Mouse (Mus musculus) hindbrain, embryonic 15.5 days (tissue): ENCODE results near the gene 1110002E22Rik. TPM values are rescaled to one million over a fixed set of nuclear protein-coding genes. Genes with fewer than 3 reads are reported as not detected.

Source experiments
- ATAC-seq: fragments of 200-750 bp; cut with Nextera tagmentation; 2 replicates; pipeline ENCODE4 v1.8.0; 2017; ENCODE audit warnings: low read depth, moderate number of reproducible peaks, moderate TSS enrichment; ENCODE audit not compliant: low FRiP score
- H3K27ac ChIP-seq: fragments of 300-500 bp; sonication (generic); replicated peaks from 2 replicates; pipeline ENCODE4 v1.5.1; 2015; ENCODE audit warnings: mild to moderate bottlenecking, inconsistent platforms
- H3K27me3 ChIP-seq: fragments of 300-500 bp; sonication (generic); 2 replicates; pipeline ENCODE4 v1.6.1; 2015; ENCODE audit warnings: control low read depth, inconsistent platforms
- H3K36me3 ChIP-seq: fragments of 300-500 bp; sonication (generic); 2 replicates; pipeline ENCODE4 v1.6.1; 2015; ENCODE audit warnings: control low read depth, inconsistent platforms
- H3K4me1 ChIP-seq: fragments of 300-500 bp; sonication (generic); replicated peaks from 2 replicates; pipeline ENCODE4 v1.6.1; 2015; ENCODE audit warnings: control low read depth, inconsistent platforms
- H3K4me2 ChIP-seq: fragments of 300-500 bp; sonication (generic); 2 replicates; pipeline ENCODE4 v1.6.1; 2015; ENCODE audit warnings: moderate library complexity, mild to moderate bottlenecking, inconsistent platforms
- H3K4me3 ChIP-seq: fragments of 300-500 bp; sonication (generic); 2 replicates; pipeline ENCODE4 v1.5.1; 2015; ENCODE audit warnings: mild to moderate bottlenecking, inconsistent platforms
- H3K9ac ChIP-seq: fragments of 300-500 bp; sonication (generic); 2 replicates; pipeline ENCODE4 v1.6.1; 2015; ENCODE audit warnings: inconsistent platforms
- H3K9me3 ChIP-seq: fragments of 300-500 bp; sonication (generic); 2 replicates; pipeline ENCODE4 v1.6.1; 2016; ENCODE audit warnings: control low read depth, inconsistent platforms
- WGBS: fragments of 180-500 bp; shearing (Covaris S2); methylation state at CpG from one replicate; pipeline ENCODE4 v1.1.7; 2015; 5-methylcytosine and 5-hydroxymethylcytosine counted together
- polyA plus RNA-seq: library from polyadenylated mRNA; unstranded; fragments of >200 nt; fragmentation: Nextera tagmentation; extraction: Ambion mirVana; gene quantifications from 2 replicates; pipeline ENCODE4 v1.2.1, GENCODE M21; 2015

The 1110002E22Rik gene
- polyA plus RNA-seq, 1 experiment from 2014 or later: 0.16 TPM

GRCm38 (mm10) chr3:138066348-138066856 is 1.6 kb downstream of the 1110002E22Rik start:
- no peaks in the 10 kb centered on the region for H3K9me3 ChIP-seq
- ATAC-seq: peak; percentile 31; the same call in 1 of the 2 replicates
- peak overlapping the region; percentile 43 for H3K4me2 ChIP-seq
- H3K36me3 ChIP-seq: no peaks in the 10 kb centered on the region
- no peaks in the 10 kb centered on the region for H3K27me3 ChIP-seq
- WGBS: 47% methylated on average over 20 of the region's 20 CpGs
- H3K27ac ChIP-seq: no peak overlapping the region
- H3K4me1 ChIP-seq: peaks cover 28% of the 10 kb centered on the region
- no peak overlapping the region for H3K9ac ChIP-seq
- peak overlapping the region; percentile 5; the same call in 1 of the 2 replicates for H3K4me3 ChIP-seq

GRCm38 (mm10) chr3:138067288-138067687 is 2.4 kb downstream of the 1110002E22Rik start, which contains the start of gene Gm5105:
Gm5105 (minus strand) TSS chr3:138067388.
- Histone ChIP-seq H3K27me3 (no peaks in the 10 kb centered on the region), H3K4me1 (peaks cover 28% of the 10 kb centered on the region), H3K9ac (no peak within 1 kb of the TSS), H3K4me3 (peak within 1 kb of the TSS; percentile 5; the same call in 1 of the 2 replicates), H3K4me2 (peak within 1 kb of the TSS; percentile 43), H3K36me3 (no peaks in the 10 kb centered on the region), H3K27ac (no peak within 1 kb of the TSS), H3K9me3 (no peaks in the 10 kb centered on the region)
- whole genome bisulfite sequencing: 90% methylated on average over 12 of the region's 12 CpGs
- no peak for ATAC-seq

GRCm38 (mm10) chr3:138068103-138068502 is 3.3 kb downstream of the 1110002E22Rik start:
- ATAC-seq: no peak
- H3K9me3 ChIP-seq: no peaks in the 10 kb centered on the region
- peaks cover 28% of the 10 kb centered on the region for H3K4me1 ChIP-seq
- H3K4me3 ChIP-seq: no peak overlapping the region
- no peak overlapping the region for H3K9ac ChIP-seq
- no peak overlapping the region for H3K27ac ChIP-seq
- no peak overlapping the region for H3K4me2 ChIP-seq
- H3K27me3 ChIP-seq: no peaks in the 10 kb centered on the region
- H3K36me3 ChIP-seq: no peaks in the 10 kb centered on the region
- WGBS: over 99% methylated on average over 12 of the region's 12 CpGs

GRCm38 (mm10) chr3:138069756-138070511 is 5.1 kb downstream of the 1110002E22Rik start:
- no peaks in the 10 kb centered on the region for H3K9me3 ChIP-seq
- WGBS: 60% methylated on average over 18 of the region's 18 CpGs
- ATAC-seq: no peak
- no peaks in the 10 kb centered on the region for H3K36me3 ChIP-seq
- H3K9ac ChIP-seq: no peak overlapping the region
- no peak overlapping the region for H3K27ac ChIP-seq
- no peaks in the 10 kb centered on the region for H3K27me3 ChIP-seq
- no peak overlapping the region for H3K4me3 ChIP-seq
- H3K4me1 ChIP-seq: peaks cover 16% of the 10 kb centered on the region
- no peak overlapping the region for H3K4me2 ChIP-seq

- H3K4me3 ChIP-seq: no peak overlapping the region
- H3K27ac ChIP-seq: no peak overlapping the region
- H3K9me3 ChIP-seq: no peaks in the 10 kb centered on the region
- H3K4me1 ChIP-seq: peaks cover 12% of the 10 kb centered on the region
- H3K9ac ChIP-seq: no peak overlapping the region
- no peak overlapping the region for H3K4me2 ChIP-seq
- no peaks in the 10 kb centered on the region for H3K36me3 ChIP-seq
- ATAC-seq: no peak
- no peaks in the 10 kb centered on the region for H3K27me3 ChIP-seq
- 10% methylated on average over 1 of the region's 1 CpGs for WGBS
Measured at GRCm38 (mm10) chr3:138071004-138071403, 6.2 kb downstream of the 1110002E22Rik start.

- no peaks in the 10 kb centered on the region for H3K27me3 ChIP-seq
- WGBS: 82% methylated on average over 10 of the region's 10 CpGs
- H3K27ac ChIP-seq: no peak overlapping the region
- no peak overlapping the region for H3K4me2 ChIP-seq
- ATAC-seq: no peak
- no peaks in the 10 kb centered on the region for H3K9me3 ChIP-seq
- H3K9ac ChIP-seq: no peak overlapping the region
- no peak overlapping the region for H3K4me3 ChIP-seq
- no peaks in the 10 kb centered on the region for H3K36me3 ChIP-seq
- peaks cover 6% of the 10 kb centered on the region for H3K4me1 ChIP-seq
Measured at GRCm38 (mm10) chr3:138071476-138072073, 6.7 kb downstream of the 1110002E22Rik start.

GRCm38 (mm10) chr3:138074214-138074613 is 9.4 kb downstream of the 1110002E22Rik start:
- no peaks in the 10 kb centered on the region for H3K36me3 ChIP-seq
- H3K4me2 ChIP-seq: no peak overlapping the region
- ATAC-seq: no peak
- WGBS: 97% methylated on average over 1 of the region's 1 CpGs
- H3K4me3 ChIP-seq: no peak overlapping the region
- no peaks in the 10 kb centered on the region for H3K9me3 ChIP-seq
- H3K9ac ChIP-seq: no peak overlapping the region
- no peaks in the 10 kb centered on the region for H3K27me3 ChIP-seq
- no peak overlapping the region for H3K27ac ChIP-seq
- H3K4me1 ChIP-seq: 0 out of 2 replicates have a peak, but pooled peaks cover 4% of the 10 kb centered on the region

- H3K27ac ChIP-seq: no peak overlapping the region; the same call in 1 of the 2 replicates
- H3K4me2 ChIP-seq: no peak overlapping the region
- 0 out of 2 replicates have a peak, but pooled peaks cover under 1% of the 10 kb centered on the region for H3K4me1 ChIP-seq
- H3K36me3 ChIP-seq: no peaks in the 10 kb centered on the region
- no peaks in the 10 kb centered on the region for H3K9me3 ChIP-seq
- H3K27me3 ChIP-seq: no peaks in the 10 kb centered on the region
- ATAC-seq: peak; percentile 91
- H3K4me3 ChIP-seq: no peak overlapping the region
- H3K9ac ChIP-seq: no peak overlapping the region
- WGBS: 43% methylated on average over 8 of the region's 8 CpGs
Measured at GRCm38 (mm10) chr3:138075209-138075608, 10.4 kb downstream of the 1110002E22Rik start.

- Histone ChIP-seq H3K4me1 (no peaks in the 10 kb centered on the region), H3K9me3 (no peaks in the 10 kb centered on the region), H3K4me3 (no peak overlapping the region), H3K4me2 (no peak overlapping the region), H3K27ac (no peak overlapping the region), H3K36me3 (no peaks in the 10 kb centered on the region), H3K27me3 (no peaks in the 10 kb centered on the region), H3K9ac (no peak overlapping the region)
- WGBS: 79% methylated on average over 11 of the region's 11 CpGs
- no peak for ATAC-seq
Measured at GRCm38 (mm10) chr3:138077476-138078340, 12.9 kb downstream of the 1110002E22Rik start.

GRCm38 (mm10) chr3:138078701-138079100 is 13.8 kb downstream of the 1110002E22Rik start:
- no peak overlapping the region for H3K27ac ChIP-seq
- no peak overlapping the region for H3K4me2 ChIP-seq
- 85% methylated on average over 1 of the region's 1 CpGs for WGBS
- H3K36me3 ChIP-seq: no peaks in the 10 kb centered on the region
- peaks cover 4% of the 10 kb centered on the region; the same call in 1 of the 2 replicates for H3K4me1 ChIP-seq
- H3K27me3 ChIP-seq: no peaks in the 10 kb centered on the region
- H3K9me3 ChIP-seq: no peaks in the 10 kb centered on the region
- no peak overlapping the region for H3K9ac ChIP-seq
- no peak for ATAC-seq
- no peak overlapping the region for H3K4me3 ChIP-seq

- no peak for ATAC-seq
- H3K27me3 ChIP-seq: 0 out of 2 replicates have a peak, but pooled peaks cover 2% of the 10 kb centered on the region
- no peak overlapping the region for H3K27ac ChIP-seq
- no peak overlapping the region for H3K4me3 ChIP-seq
- H3K9ac ChIP-seq: no peak overlapping the region
- H3K9me3 ChIP-seq: no peaks in the 10 kb centered on the region
- peaks cover 4% of the 10 kb centered on the region; the same call in 1 of the 2 replicates for H3K4me1 ChIP-seq
- no peak overlapping the region for H3K4me2 ChIP-seq
- H3K36me3 ChIP-seq: no peaks in the 10 kb centered on the region
- 67% methylated on average over 1 of the region's 1 CpGs for WGBS
Measured at GRCm38 (mm10) chr3:138083073-138083637, 18.3 kb downstream of the 1110002E22Rik start.
